Mouse (Mus musculus): ENCODE results near the gene Srp54a. TPM values are rescaled to one million over a fixed set of nuclear protein-coding genes. Genes with fewer than 3 reads are reported as not detected.

The Srp54a gene
- 69.2 and 75.8 TPM in 2 replicates for polyA plus RNA-seq (2012; rRNA removed)

GRCm38 (mm10) chr12:55079726-55080600 is at the start of gene Srp54a, which contains the start of gene 2700097O09Rik:
Gene Srp54a, plus strand, starts transcription at chr12:55080262.
Gene 2700097O09Rik, minus strand, starts transcription at chr12:55080110.

GRCm38 (mm10) chr12:55124242-55124641 is 44.2 kb downstream of the Srp54a start, which contains the start of gene Fam177a:
Gene Fam177a, plus strand, starts transcription at chr12:55124469.

GRCm38 (mm10) chr12:55154559-55155448 is 74.7 kb downstream of the Srp54a start, which contains the start of gene Srp54b:
Gene Srp54b, plus strand, starts transcription at chr12:55155104.

Other genes starting within 250 kb of the Srp54a start
- 58.3 and 86.6 TPM in 2 replicates for gene Cfl2, start 217.4 kb upstream of the Srp54a start, polyA plus RNA-seq (2012; rRNA removed)
- not detected in 2 replicates for gene Gm20403, start 93.7 kb upstream of the Srp54a start, polyA plus RNA-seq (2012; rRNA removed)
- gene Baz1a, start 65.9 kb upstream of the Srp54a start, polyA plus RNA-seq (2012; rRNA removed): 24.1 and 37.6 TPM in 2 replicates
- 20.4 and 33.0 TPM in 2 replicates for gene 2700097O09Rik, start 152 bp upstream of the Srp54a start, polyA plus RNA-seq (2012; rRNA removed)
- gene Fam177a, start 44.2 kb downstream of the Srp54a start, polyA plus RNA-seq (2012; rRNA removed): 7.0 and 9.5 TPM in 2 replicates
- gene Srp54b, start 74.8 kb downstream of the Srp54a start, polyA plus RNA-seq (2012; rRNA removed): 34.5 and 38.2 TPM in 2 replicates
- gene 1700047I17Rik2, start 119.3 kb downstream of the Srp54a start, polyA plus RNA-seq (2012; rRNA removed): not detected in 2 replicates
- gene Srp54c, start 149.9 kb downstream of the Srp54a start, polyA plus RNA-seq (2012; rRNA removed): 38.5 and 55.4 TPM in 2 replicates
- 11.7 and 13.2 TPM in 2 replicates for gene 1110008L16Rik, start 219.3 kb downstream of the Srp54a start, polyA plus RNA-seq (2012; rRNA removed)
- gene Ppp2r3c, start 222.7 kb downstream of the Srp54a start, polyA plus RNA-seq (2012; rRNA removed): 16.1 and 24.6 TPM in 2 replicates

Measured in central nervous system, embryonic 11.5 days (tissue).